Mouse (Mus musculus): ENCODE measurements around the gene Ube2r2. TPM values are rescaled to one million over a fixed set of nuclear protein-coding genes. Genes with fewer than 3 reads are reported as not detected.
A peak's percentile ranks its signal among the peaks of the same experiment; 100 is the strongest.

Ube2r2 gene
- polyA plus RNA-seq, 1 experiment, result 44.4 TPM

DNA sequence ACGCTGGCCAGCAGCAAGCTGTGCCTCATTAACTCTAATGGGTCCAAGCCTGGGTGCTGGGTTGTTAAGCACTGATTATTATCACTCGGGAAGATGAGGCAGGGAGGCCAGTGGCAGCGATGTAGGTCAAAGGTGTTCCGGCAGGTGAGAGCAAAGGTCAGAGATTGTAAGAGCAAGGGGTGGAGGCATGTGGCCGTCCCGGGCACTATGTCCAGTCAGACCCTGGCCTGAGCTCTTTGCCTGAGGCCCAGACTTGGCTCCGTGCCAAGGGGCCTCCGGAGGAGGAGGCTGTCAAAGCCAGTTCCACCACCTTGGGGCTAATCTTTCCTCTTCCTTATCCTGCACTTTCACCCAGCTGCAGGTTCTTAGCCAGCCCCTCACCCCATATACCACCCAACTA lies 39.4 kb upstream of the Ube2r2 start:
- H3K4me1 ChIP-seq (ENCODE audit: control insufficient read depth, insufficient read depth, low read length), result no peaks in the 10 kb centered on the region; the same call in none of the 2 replicates
- no peak overlapping the region for H3K27ac ChIP-seq (ENCODE audit: control insufficient read depth, insufficient read depth, low read depth, low read length, poor library complexity)
- no peak overlapping the region for H3K4me3 ChIP-seq (replicated peaks; ENCODE audit: control insufficient read depth, low read depth, low read length)
- no peak for TF ChIP-seq CTCF (IDR thresholded peaks at IDR 0.05; ENCODE audit: control insufficient read depth, insufficient read depth, low read length)
- TF ChIP-seq POLR2A (IDR thresholded peaks at IDR 0.05; ENCODE audit: borderline replicate concordance, control insufficient read depth, low read depth, low read length), result no peak
- 76% methylated on average over 8 of the region's 8 CpGs for WGBS

DNA sequence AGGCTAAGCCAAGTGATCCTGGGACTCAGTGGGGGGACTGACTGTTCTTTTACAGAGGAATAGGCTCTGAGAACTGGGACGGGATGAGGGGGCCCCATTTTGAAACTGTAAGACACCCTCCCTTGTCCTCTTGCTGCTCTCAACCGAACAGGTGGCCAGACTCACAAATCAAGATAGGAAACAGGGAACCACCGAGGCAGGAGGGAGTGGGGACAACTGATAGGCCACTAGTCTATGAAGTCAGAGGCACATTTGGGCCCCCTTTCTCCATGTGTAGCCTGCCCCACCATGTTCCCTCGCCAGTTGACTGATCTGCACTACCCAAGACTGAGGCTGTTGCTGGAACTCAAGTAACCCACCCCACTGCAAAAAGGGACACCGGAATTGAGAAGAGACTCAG lies 38.7 kb upstream of the Ube2r2 start:
- Histone ChIP-seq H3K4me1 (ENCODE audit: control insufficient read depth, insufficient read depth, low read length) (no peaks in the 10 kb centered on the region; the same call in none of the 2 replicates), H3K27ac (ENCODE audit: control insufficient read depth, insufficient read depth, low read depth, low read length, poor library complexity) (no peak overlapping the region), H3K4me3 (replicated peaks; ENCODE audit: control insufficient read depth, low read depth, low read length) (no peak overlapping the region)
- WGBS, result 42% methylated on average over 5 of the region's 5 CpGs
- TF ChIP-seq CTCF (IDR thresholded peaks at IDR 0.05; ENCODE audit: control insufficient read depth, insufficient read depth, low read length) (no peak), POLR2A (IDR thresholded peaks at IDR 0.05; ENCODE audit: borderline replicate concordance, control insufficient read depth, low read depth, low read length) (no peak)

DNA sequence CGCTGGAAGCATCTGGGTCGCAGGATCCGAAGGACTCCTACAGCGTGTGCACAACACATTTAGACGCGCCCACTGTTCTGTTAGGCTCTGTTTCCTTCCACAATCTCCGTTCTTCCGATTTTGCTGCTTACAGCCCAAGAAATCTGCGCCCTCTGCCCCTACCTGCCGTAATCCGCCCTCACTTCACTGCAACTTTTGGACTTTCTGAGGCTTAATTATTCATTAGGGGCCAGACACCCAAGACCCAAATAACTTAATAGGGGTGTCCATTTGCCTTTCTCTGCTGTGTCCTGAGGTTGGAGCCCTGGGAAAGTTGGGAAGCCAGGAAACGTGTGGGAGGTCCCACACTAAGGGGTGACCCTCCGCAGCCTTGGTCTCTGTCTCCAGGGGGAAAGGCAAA lies 38.2 kb upstream of the Ube2r2 start:
- no peak overlapping the region for H3K27ac ChIP-seq (ENCODE audit: control insufficient read depth, insufficient read depth, low read depth, low read length, poor library complexity)
- H3K4me1 ChIP-seq (ENCODE audit: control insufficient read depth, insufficient read depth, low read length), result no peaks in the 10 kb centered on the region; the same call in none of the 2 replicates
- H3K4me3 ChIP-seq (replicated peaks; ENCODE audit: control insufficient read depth, low read depth, low read length), result no peak overlapping the region
- 38% methylated on average over 13 of the region's 13 CpGs for WGBS
- TF ChIP-seq CTCF (IDR thresholded peaks at IDR 0.05; ENCODE audit: control insufficient read depth, insufficient read depth, low read length) (no peak), POLR2A (IDR thresholded peaks at IDR 0.05; ENCODE audit: borderline replicate concordance, control insufficient read depth, low read depth, low read length) (no peak)

DNA sequence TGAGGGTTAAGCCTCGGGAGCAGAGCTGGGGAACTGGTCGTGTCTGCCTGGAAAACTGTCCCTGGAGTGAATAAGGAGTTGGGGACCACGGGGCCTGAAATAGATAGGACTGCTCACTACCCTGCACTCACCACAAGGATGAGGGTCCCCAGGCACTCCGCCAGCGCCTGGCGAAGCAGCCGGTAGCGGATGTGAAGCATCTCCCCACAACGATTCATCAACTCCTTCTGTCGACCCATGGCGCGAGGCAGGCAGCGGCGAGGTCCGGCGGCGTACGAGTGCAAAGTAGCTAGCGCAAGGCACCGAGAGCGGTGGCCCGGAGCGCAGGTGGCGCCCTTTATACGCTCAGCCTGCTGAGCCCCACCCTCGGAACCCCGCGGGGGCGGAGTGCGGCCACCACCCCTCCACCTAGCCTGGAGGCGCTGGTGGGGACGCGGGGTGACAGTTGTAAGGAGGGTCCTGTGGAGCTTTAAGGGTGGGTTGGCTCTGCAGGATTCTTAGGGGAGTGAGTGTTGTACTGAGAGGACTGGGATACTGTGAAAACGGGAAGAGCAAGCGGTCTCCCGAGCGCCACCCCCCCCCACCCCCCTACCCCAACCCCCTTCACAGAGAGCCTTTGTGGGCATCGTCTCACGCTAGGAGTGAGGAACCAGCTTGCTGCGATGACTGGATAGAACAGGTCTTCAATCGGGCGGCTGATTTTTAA lies 37.5 kb upstream of the Ube2r2 start, which contains the start of gene Aqp3:
Gene Aqp3 (minus strand): TSS at position 313 of the 706 bp plus-strand sequence.
- WGBS, result 1% methylated on average over 42 of the region's 42 CpGs
- TF ChIP-seq CTCF (IDR thresholded peaks at IDR 0.05; ENCODE audit: control insufficient read depth, insufficient read depth, low read length), result no peak
- 0 out of 2 replicates have a peak, but pooled peaks have one; percentile 21 for TF ChIP-seq POLR2A (IDR thresholded peaks at IDR 0.05; ENCODE audit: borderline replicate concordance, control insufficient read depth, low read depth, low read length)
- H3K4me3 ChIP-seq (replicated peaks; ENCODE audit: control insufficient read depth, low read depth, low read length), result peak within 1 kb of the TSS; percentile 13
- no peaks in the 10 kb centered on the region; the same call in none of the 2 replicates for H3K4me1 ChIP-seq (ENCODE audit: control insufficient read depth, insufficient read depth, low read length)
- H3K27ac ChIP-seq (ENCODE audit: control insufficient read depth, insufficient read depth, low read depth, low read length, poor library complexity), result no peak within 1 kb of the TSS; the same call in 1 of the 2 replicates

DNA sequence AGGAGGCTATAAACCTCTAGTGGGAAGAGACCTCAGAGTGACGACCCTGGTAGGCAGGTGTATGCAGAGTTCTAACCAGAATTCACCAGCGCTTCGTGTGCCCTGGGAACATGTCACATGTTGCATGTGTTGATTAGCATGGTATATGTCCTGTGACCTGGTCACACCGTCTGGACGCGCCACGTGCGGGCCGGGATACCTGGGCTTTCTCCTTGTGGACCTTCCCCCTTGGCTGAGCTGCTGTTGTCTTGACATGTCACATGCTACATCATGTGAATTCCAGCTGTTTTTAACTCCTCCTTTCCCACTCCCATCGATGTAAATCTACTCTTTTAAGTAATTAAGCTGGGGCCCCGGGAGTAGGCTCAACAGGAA lies 37.0 kb upstream of the Ube2r2 start:
- WGBS, result 19% methylated on average over 11 of the region's 11 CpGs
- no peaks in the 10 kb centered on the region; the same call in none of the 2 replicates for H3K4me1 ChIP-seq (ENCODE audit: control insufficient read depth, insufficient read depth, low read length)
- H3K4me3 ChIP-seq (replicated peaks; ENCODE audit: control insufficient read depth, low read depth, low read length), result peak overlapping the region; percentile 13
- no peak for TF ChIP-seq POLR2A (IDR thresholded peaks at IDR 0.05; ENCODE audit: borderline replicate concordance, control insufficient read depth, low read depth, low read length)
- no peak for TF ChIP-seq CTCF (IDR thresholded peaks at IDR 0.05; ENCODE audit: control insufficient read depth, insufficient read depth, low read length)
- no peak overlapping the region for H3K27ac ChIP-seq (ENCODE audit: control insufficient read depth, insufficient read depth, low read depth, low read length, poor library complexity)

DNA sequence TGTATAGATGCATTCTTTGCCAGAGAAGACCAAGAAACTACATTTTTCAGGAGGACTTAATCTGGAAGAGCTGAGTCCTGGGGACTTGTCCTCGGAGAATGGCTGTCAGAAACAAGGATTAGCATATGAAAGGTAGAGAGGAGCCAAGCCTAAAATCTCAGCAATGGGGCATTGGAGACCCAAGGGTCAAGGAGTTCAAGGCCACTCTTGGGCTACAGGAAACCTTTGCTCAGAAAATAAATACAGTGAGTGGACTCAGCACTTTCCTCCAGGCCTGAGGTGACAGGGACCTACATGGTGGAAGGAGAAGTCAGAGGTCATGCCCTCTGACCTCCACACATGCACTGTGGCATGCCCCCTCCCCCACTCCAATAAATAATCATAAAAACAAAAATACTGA lies 34.6 kb upstream of the Ube2r2 start:
- 77% methylated on average over 1 of the region's 1 CpGs for WGBS
- TF ChIP-seq CTCF (IDR thresholded peaks at IDR 0.05; ENCODE audit: control insufficient read depth, insufficient read depth, low read length) (no peak), POLR2A (IDR thresholded peaks at IDR 0.05; ENCODE audit: borderline replicate concordance, control insufficient read depth, low read depth, low read length) (no peak)
- Histone ChIP-seq H3K4me1 (ENCODE audit: control insufficient read depth, insufficient read depth, low read length) (no peaks in the 10 kb centered on the region; the same call in none of the 2 replicates), H3K27ac (ENCODE audit: control insufficient read depth, insufficient read depth, low read depth, low read length, poor library complexity) (no peak overlapping the region), H3K4me3 (replicated peaks; ENCODE audit: control insufficient read depth, low read depth, low read length) (no peak overlapping the region)

DNA sequence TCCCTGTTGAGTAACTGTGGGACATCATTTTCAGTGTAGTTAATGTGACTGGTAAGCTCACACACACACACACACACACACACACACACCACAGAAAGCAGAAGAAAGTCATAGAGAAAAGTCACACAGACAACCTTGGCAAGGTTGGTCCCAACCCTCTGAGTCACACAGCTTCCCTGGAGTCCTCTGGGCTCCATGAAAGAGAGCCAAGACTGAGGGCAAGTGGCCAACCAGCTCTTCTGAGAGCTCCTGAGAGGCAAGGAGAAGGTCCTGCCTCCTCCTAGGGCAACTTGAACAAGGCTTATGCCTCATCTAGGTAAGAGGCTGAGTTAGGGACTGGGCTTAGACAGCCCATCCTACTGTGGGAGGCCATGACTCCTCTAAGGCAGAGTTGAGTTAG lies 32.6 kb upstream of the Ube2r2 start:
- TF ChIP-seq CTCF (IDR thresholded peaks at IDR 0.05; ENCODE audit: control insufficient read depth, insufficient read depth, low read length), result no peak
- no peak for TF ChIP-seq POLR2A (IDR thresholded peaks at IDR 0.05; ENCODE audit: borderline replicate concordance, control insufficient read depth, low read depth, low read length)
- Histone ChIP-seq H3K27ac (ENCODE audit: control insufficient read depth, insufficient read depth, low read depth, low read length, poor library complexity) (no peak overlapping the region), H3K4me1 (ENCODE audit: control insufficient read depth, insufficient read depth, low read length) (no peaks in the 10 kb centered on the region; the same call in 1 of the 2 replicates), H3K4me3 (replicated peaks; ENCODE audit: control insufficient read depth, low read depth, low read length) (no peak overlapping the region)

DNA sequence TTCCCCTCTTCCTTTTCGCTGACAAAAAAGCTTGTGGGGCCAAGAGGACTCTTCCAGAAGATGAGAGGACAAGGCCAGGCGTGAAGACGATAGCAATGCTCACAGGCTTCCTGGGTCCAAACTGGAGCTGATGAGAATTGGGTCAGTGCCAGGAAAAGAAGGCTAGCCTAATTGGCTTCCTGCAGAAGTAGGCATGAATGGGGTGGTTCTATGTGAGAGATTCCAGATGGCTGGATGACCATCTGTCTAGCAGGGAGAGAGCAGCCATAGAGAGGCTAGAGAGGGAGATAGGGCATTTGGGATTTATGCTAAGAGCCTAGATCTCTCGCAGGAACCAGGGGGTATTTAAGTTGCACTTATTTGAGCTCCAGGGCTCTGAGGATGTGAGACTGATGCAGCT lies 28.1 kb upstream of the Ube2r2 start:
- WGBS, result 77% methylated on average over 4 of the region's 4 CpGs
- no peak for TF ChIP-seq CTCF (IDR thresholded peaks at IDR 0.05; ENCODE audit: control insufficient read depth, insufficient read depth, low read length)
- no peak for TF ChIP-seq POLR2A (IDR thresholded peaks at IDR 0.05; ENCODE audit: borderline replicate concordance, control insufficient read depth, low read depth, low read length)
- H3K27ac ChIP-seq (ENCODE audit: control insufficient read depth, insufficient read depth, low read depth, low read length, poor library complexity), result no peak overlapping the region
- H3K4me3 ChIP-seq (replicated peaks; ENCODE audit: control insufficient read depth, low read depth, low read length), result no peak overlapping the region
- H3K4me1 ChIP-seq (ENCODE audit: control insufficient read depth, insufficient read depth, low read length), result no peaks in the 10 kb centered on the region
